Comparison of ENCODE assay signal across 7 mouse cellular contexts in the genomic region with DNA sequence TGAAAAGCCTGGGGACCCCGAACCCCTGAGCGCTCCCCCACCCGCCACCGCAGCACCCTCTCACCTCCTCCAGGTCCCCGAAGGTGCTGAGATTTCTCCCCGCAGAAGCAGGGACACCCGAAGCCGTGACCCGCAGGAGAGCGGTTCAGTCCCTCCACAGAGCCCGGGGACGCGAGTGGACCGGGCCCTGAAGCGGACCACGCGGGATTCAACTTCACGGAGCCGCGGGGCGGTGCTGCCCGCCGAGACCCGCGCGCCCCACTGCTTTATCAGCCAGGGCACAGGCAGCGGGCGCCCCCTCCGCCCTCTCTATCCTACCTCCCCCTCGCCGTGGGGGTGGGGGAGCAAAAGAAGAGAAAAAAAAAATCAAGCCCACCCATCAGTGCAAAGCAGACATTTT. TPM values are rescaled to one million over a fixed set of nuclear protein-coding genes. Genes with fewer than 3 reads are reported as not detected.
DNase-seq lines count a peak whose midpoint lies in the region; ATAC-seq lines count a peak whose summit lies in the region.

No protein-coding gene starts in this region.

- H3K4me1 ChIP-seq in embryonic facial prominence, embryonic 13.5 days: peaks cover 11% of the 10 kb centered on the region
- H3K4me1 ChIP-seq in hindbrain, embryonic 12.5 days: peaks cover 6% of the 10 kb centered on the region; the same call in 1 of the 2 replicates
- peaks cover 3% of the 10 kb centered on the region; the same call in 1 of the 2 replicates for H3K4me1 ChIP-seq in midbrain, embryonic 14.5 days (ENCODE audit: control insufficient read depth, insufficient read depth, low read length)

- no peak for ATAC-seq in embryonic facial prominence, embryonic 13.5 days (ENCODE audit: insufficient number of reproducible peaks, insufficient read depth, low FRiP score, low TSS enrichment, low read depth)
- peak; percentile 42 for ATAC-seq in hindbrain, embryonic 12.5 days (ENCODE audit: low FRiP score)
- ATAC-seq in midbrain, embryonic 14.5 days (ENCODE audit: low FRiP score, low TSS enrichment): peak; percentile 58

- no peaks in the 10 kb centered on the region for H3K36me3 ChIP-seq in embryonic facial prominence, embryonic 13.5 days
- H3K36me3 ChIP-seq in hindbrain, embryonic 12.5 days: no peaks in the 10 kb centered on the region
- 0 out of 2 replicates have a peak, but pooled peaks cover under 1% of the 10 kb centered on the region for H3K36me3 ChIP-seq in midbrain, embryonic 14.5 days (ENCODE audit: control insufficient read depth, insufficient read depth, low read length)

- H3K9ac ChIP-seq in embryonic facial prominence, embryonic 13.5 days: peak overlapping the region; percentile 72
- H3K9ac ChIP-seq in hindbrain, embryonic 12.5 days: peak overlapping the region; percentile 79
- H3K9ac ChIP-seq in midbrain, embryonic 14.5 days (replicated peaks; ENCODE audit: low read length): peak overlapping the region; percentile 93

- DNase-seq in left cerebral cortex, adult 18-20 months (ENCODE audit: low spot score in 2 of 2): peak; percentile 11 to 15
- DNase-seq in left cerebral cortex, postnatal 36 days (ENCODE audit: low spot score in 2 of 2): no peak
- DNase-seq in midbrain, embryonic 14.5 days: peak; percentile 66
- DNase-seq in spleen, postnatal 4 days (ENCODE audit: low spot score in 2 of 2): no peak
- DNase-seq in frontal cortex, postnatal 14 days (ENCODE audit: low spot score in 2 of 2): no peak

- under 1% methylated on average over 31 of the region's 31 CpGs for WGBS in embryonic facial prominence, embryonic 13.5 days
- under 1% methylated on average over 31 of the region's 31 CpGs for WGBS in hindbrain, embryonic 12.5 days
- WGBS in midbrain, embryonic 14.5 days: under 1% methylated on average over 31 of the region's 31 CpGs

- H3K4me3 ChIP-seq in embryonic facial prominence, embryonic 13.5 days: peak overlapping the region; percentile 63
- H3K4me3 ChIP-seq in hindbrain, embryonic 12.5 days: peak overlapping the region; percentile 71
- peak overlapping the region; percentile 85 for H3K4me3 ChIP-seq in midbrain, embryonic 14.5 days (replicated peaks; ENCODE audit: low read depth, low read length)

- H3K27ac ChIP-seq in embryonic facial prominence, embryonic 13.5 days: no peak overlapping the region
- H3K27ac ChIP-seq in hindbrain, embryonic 12.5 days: peak overlapping the region; percentile 60
- peak overlapping the region; percentile 81 for H3K27ac ChIP-seq in midbrain, embryonic 14.5 days (replicated peaks; ENCODE audit: low read depth, low read length)

- intact Hi-C loops in left cerebral cortex, postnatal 36 days (cut with DNase I): no loop called here

- peak overlapping the region; percentile 96 for H3K4me2 ChIP-seq in embryonic facial prominence, embryonic 13.5 days
- peak overlapping the region; percentile 92 for H3K4me2 ChIP-seq in hindbrain, embryonic 12.5 days (replicated peaks)
- H3K4me2 ChIP-seq in midbrain, embryonic 14.5 days (ENCODE audit: low read length): peak overlapping the region; percentile 75

- no peaks in the 10 kb centered on the region for H3K9me3 ChIP-seq in embryonic facial prominence, embryonic 13.5 days
- H3K9me3 ChIP-seq in hindbrain, embryonic 12.5 days (replicated peaks): no peaks in the 10 kb centered on the region
- H3K9me3 ChIP-seq in midbrain, embryonic 14.5 days (ENCODE audit: control insufficient read depth, low read length): no peaks in the 10 kb centered on the region

- peaks cover 43% of the 10 kb centered on the region for H3K27me3 ChIP-seq in embryonic facial prominence, embryonic 13.5 days
- no peaks in the 10 kb centered on the region for H3K27me3 ChIP-seq in hindbrain, embryonic 12.5 days
- no peaks in the 10 kb centered on the region for H3K27me3 ChIP-seq in midbrain, embryonic 14.5 days (ENCODE audit: control insufficient read depth, insufficient read depth, low read length)

RNA-seq across cellular contexts. Expression of gene Rgs17, which starts 0.4 kb away (rescaled TPM):
- 10 to 100 TPM; 66.7 to 68.3 TPM for total RNA-seq in left cerebral cortex, adult 18-20 months (2021)
- total RNA-seq in left cerebral cortex, postnatal 36 days (2021): 10 to 100 TPM; 60.3 to 69.2 TPM
- 1.6 and 1.7 TPM in 2 replicates for polyA plus RNA-seq in embryonic facial prominence, embryonic 13.5 days (2015; fragmentation: Nextera tagmentation; extraction: Ambion mirVana)
- 4.8 and 5.3 TPM in 2 replicates for polyA plus RNA-seq in hindbrain, embryonic 12.5 days (2016; fragmentation: Nextera tagmentation; extraction: Ambion mirVana)
- 22.1 and 30.9 TPM in 2 replicates for polyA plus RNA-seq in midbrain, embryonic 14.5 days (2014; fragmentation: Nextera tagmentation; extraction: Ambion mirVana)

Comparison
In these comparisons a context has a peak if more than half of its experiments do, and no peak if none do; other contexts are left out.
1. DNase-seq: peak in left cerebral cortex, adult 18-20 months (2 of 2) and midbrain, embryonic 14.5 days (single experiment); none in left cerebral cortex, postnatal 36 days (0 of 2), spleen, postnatal 4 days (0 of 2) and frontal cortex, postnatal 14 days (0 of 2).
2. Peak in every context shown above with its lines, with median percentiles within 50 percentile points of each other: H3K4me2 ChIP-seq, H3K4me3 ChIP-seq and H3K9ac ChIP-seq.